Mouse (Mus musculus) bone marrow, adult 2 months (tissue): ENCODE results near the gene Coq8b. TPM values are rescaled to one million over a fixed set of nuclear protein-coding genes. Genes with fewer than 3 reads are reported as not detected.

ENCODE experiments used
- H3K27ac ChIP-seq: fragments of 200-500 bp; 2 replicates; pipeline ENCODE4 v1.5.1; 2012; ENCODE audit warnings: low read depth, mild to moderate bottlenecking, control low read depth, inconsistent platforms, low read length; ENCODE audit not compliant: control insufficient read depth, poor library complexity, insufficient read depth
- H3K4me1 ChIP-seq: fragments of 200-500 bp; 2 replicates; pipeline ENCODE4 v1.6.1; 2011; ENCODE audit warnings: low read length; ENCODE audit not compliant: control insufficient read depth, insufficient read depth
- H3K4me3 ChIP-seq: fragments of 200-500 bp; replicated peaks from 2 replicates; pipeline ENCODE3; 2011; ENCODE audit warnings: mild to moderate bottlenecking, low read depth, low read length, control low read depth; ENCODE audit not compliant: control insufficient read depth
- CTCF ChIP-seq: fragments of 200-500 bp; IDR thresholded peaks from 2 replicates; pipeline ENCODE4 v1.5.1; 2011; ENCODE audit warnings: low read length, control low read depth; ENCODE audit not compliant: control insufficient read depth, insufficient read depth
- POLR2A ChIP-seq: fragments of 200-500 bp; IDR thresholded peaks from 2 replicates; pipeline ENCODE4 v1.6.1; 2011; ENCODE audit warnings: low read depth, mild to moderate bottlenecking, control low read depth, low read length, borderline replicate concordance; ENCODE audit not compliant: control insufficient read depth
- WGBS: fragments of 180-500 bp; shearing (Covaris S2); methylation state at CpG from one replicate; pipeline ENCODE4 v1.1.7; 2018; 5-methylcytosine and 5-hydroxymethylcytosine counted together
- polyA plus RNA-seq: library from polyadenylated mRNA; stranded (reverse); fragments of >200 nt; gene quantifications from 2 replicates; pipeline ENCODE4 v1.2.4, GENCODE M21; 2011; ENCODE audit warnings: low replicate concordance; ENCODE audit not compliant: missing spikeins, insufficient read depth, insufficient read length

The Coq8b gene
- polyA plus RNA-seq, 1 experiment: 17.3 TPM

DNA sequence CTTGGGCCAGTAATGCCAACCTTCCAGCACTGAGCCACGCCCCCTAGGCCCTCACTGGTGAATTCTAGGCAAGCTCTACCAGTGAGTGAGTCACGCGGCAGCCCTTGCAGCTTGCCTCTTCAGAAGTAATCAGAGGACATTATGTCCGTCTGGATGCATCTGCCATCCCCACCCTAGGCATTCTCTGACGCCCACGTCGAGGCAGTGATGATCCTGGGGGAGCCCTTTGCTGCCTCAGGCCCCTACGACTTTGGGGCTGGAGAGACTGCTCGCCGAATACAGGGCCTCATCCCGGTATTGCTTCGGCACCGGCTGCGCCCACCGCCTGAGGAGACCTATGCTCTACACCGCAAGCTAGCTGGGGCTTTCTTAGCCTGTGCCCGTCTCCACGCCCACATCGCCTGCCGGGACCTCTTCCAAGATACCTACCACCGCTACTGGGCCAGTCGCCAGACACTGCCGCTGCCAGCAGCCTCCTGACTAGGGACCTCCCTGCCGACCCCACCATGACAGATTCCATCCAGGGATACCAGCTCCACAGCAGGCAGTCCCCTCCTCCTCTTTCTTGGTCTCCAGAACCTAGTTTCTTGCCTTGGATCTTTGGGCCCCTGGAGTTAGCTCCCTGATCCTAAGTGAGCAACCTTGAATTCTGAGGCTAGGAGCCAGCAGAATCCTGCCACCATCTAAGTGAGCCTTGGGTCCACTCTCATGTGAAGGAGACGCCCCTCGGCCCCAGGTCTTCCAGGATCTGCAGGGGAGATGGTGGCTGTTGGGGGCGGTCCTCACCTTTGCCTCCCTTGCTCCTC lies 24.4 kb downstream of the Coq8b start:
- Histone ChIP-seq H3K4me1 (peaks cover 2% of the 10 kb centered on the region; the same call in 1 of the 2 replicates), H3K27ac (no peak overlapping the region), H3K4me3 (no peak overlapping the region)
- TF ChIP-seq CTCF (no peak), POLR2A (no peak)
- WGBS: 55% methylated on average over 27 of the region's 27 CpGs

GRCm38 (mm10) chr7:27257852-27258204 lies 25.0 kb downstream of the Coq8b start:
- WGBS: 9% methylated on average over 6 of the region's 6 CpGs
- peak overlapping the region; percentile 81 for H3K27ac ChIP-seq
- peak overlapping the region; percentile 81 for H3K4me3 ChIP-seq
- peaks cover 2% of the 10 kb centered on the region; the same call in 1 of the 2 replicates for H3K4me1 ChIP-seq
- no peak for TF ChIP-seq CTCF
- TF ChIP-seq POLR2A: no peak

DNA sequence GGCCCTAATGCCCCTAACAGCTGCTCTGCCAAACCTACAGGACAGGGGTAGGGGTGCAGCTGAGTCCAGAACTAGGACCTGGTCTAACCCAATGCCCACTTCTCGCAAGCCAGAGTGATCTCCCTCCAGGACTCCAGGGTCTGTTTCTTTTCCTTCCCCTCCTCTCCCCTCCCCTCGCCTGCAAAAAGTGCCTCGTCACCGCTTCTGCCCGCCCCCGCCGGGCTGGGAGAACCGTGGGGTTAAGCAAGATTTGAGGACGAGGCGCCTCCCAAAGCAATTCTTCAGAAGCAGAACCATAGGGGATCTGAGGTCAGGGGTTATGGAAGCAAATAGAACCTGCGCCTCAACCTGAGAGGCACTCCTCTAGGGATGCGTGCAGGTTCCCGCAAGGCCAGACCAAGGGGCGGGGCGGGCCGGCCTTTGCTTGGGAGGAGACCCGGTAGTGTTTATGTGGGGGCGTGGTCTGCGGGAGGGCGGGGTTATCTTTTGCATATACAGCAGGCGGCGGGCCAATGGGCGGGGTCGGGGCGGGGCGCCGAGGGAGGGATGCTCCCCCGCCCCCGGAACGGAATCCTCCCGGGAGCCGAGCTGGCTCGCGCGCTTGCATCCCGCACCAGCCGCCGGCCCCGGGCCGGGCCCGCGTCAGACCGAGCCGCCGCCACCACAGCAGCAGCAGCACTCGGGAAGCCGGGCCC lies 25.5 kb downstream of the Coq8b start, which contains the start of gene Numbl:
TSS of gene Numbl (plus strand) at position 229 of the 695 bp plus-strand sequence.
- TF ChIP-seq CTCF (no peak), POLR2A (0 out of 2 replicates have a peak, but pooled peaks have one; percentile 9)
- under 1% methylated on average over 47 of the region's 47 CpGs for WGBS
- Histone ChIP-seq H3K4me1 (peaks cover 2% of the 10 kb centered on the region; the same call in 1 of the 2 replicates), H3K27ac (peak within 1 kb of the TSS; percentile 81), H3K4me3 (peak within 1 kb of the TSS; percentile 81)

DNA sequence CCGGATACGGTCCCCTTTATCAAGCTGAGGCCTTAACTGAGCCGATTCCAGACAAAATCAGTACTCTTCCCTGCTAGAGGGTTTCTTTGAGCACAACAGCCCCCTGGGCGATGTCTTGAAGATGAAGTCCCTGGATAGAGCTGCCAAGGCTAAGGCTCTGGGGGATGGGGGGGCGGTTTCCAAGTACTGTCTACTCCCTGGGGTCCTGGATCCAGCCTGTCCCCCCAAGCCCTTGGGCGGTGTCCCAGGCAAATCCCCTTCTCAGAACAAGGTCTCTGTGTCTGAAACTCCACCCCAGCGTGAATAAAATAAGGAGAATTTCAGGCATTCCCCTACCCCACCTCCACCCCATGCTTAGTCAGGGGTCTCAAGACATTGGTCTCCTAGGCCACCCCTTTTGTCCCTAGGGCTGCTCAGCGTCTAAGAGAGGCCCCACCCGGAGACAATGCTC lies 26.5 kb downstream of the Coq8b start:
- Histone ChIP-seq H3K4me3 (peak overlapping the region; percentile 42), H3K4me1 (peaks cover 2% of the 10 kb centered on the region; the same call in 1 of the 2 replicates), H3K27ac (no peak overlapping the region)
- TF ChIP-seq POLR2A (no peak), CTCF (no peak)
- WGBS: 23% methylated on average over 9 of the region's 9 CpGs

DNA sequence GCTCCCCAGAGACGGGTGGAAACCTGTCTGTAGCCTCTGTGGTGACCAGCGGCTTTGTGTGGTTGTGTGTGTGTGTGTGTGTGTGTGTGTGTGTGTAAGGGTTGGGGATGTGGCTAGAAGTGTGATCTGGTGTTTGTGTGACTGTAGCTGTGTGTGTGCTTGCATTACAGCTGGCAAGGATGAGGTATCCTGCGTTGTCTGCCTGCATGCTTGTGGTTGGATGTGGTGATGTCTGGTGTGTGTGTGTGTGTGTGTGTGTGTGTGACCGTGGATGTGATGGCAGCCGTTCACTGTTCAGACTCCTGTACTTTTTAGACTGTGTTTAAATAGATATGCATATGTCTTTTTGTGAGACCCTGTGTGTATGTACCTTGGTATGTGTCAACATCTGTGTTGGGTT lies 26.9 kb downstream of the Coq8b start:
- H3K4me1 ChIP-seq: peaks cover 2% of the 10 kb centered on the region; the same call in 1 of the 2 replicates
- 27% methylated on average over 5 of the region's 5 CpGs for WGBS
- H3K27ac ChIP-seq: no peak overlapping the region
- no peak for TF ChIP-seq CTCF
- TF ChIP-seq POLR2A: no peak
- peak overlapping the region; percentile 18 for H3K4me3 ChIP-seq

- WGBS: 59% methylated on average over 7 of the region's 7 CpGs
- no peak overlapping the region for H3K4me3 ChIP-seq
- H3K4me1 ChIP-seq: peaks cover 2% of the 10 kb centered on the region; the same call in 1 of the 2 replicates
- no peak for TF ChIP-seq POLR2A
- TF ChIP-seq CTCF: no peak
- H3K27ac ChIP-seq: no peak overlapping the region
Measured at GRCm38 (mm10) chr7:27260856-27261255, 28.0 kb downstream of the Coq8b start.

DNA sequence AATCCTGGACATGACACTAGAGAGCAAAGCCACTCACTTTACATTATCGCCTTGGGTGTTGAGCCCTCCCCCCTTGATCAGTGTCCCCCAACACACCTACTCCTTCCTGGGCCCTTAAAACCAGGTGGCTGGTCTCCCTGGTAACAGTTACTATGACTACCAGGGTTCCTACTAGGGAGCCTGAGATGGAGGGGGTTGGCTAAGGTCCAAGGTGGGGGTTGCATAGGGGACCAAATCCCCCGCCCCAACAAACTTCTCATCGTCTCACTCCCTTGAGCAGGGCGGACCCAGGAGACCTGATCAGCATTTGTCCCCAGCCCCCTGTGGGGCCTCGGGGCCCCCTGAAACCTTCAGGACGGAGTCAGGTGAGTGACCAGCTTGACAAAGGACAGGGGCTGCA lies 29.1 kb downstream of the Coq8b start:
- TF ChIP-seq POLR2A (no peak), CTCF (no peak)
- H3K4me1 ChIP-seq: peaks cover 2% of the 10 kb centered on the region; the same call in 1 of the 2 replicates
- H3K4me3 ChIP-seq: no peak overlapping the region
- WGBS: 82% methylated on average over 6 of the region's 6 CpGs
- H3K27ac ChIP-seq: no peak overlapping the region

- 89% methylated on average over 12 of the region's 12 CpGs for WGBS
Measured at GRCm38 (mm10) chr7:27264761-27265160, 31.9 kb downstream of the Coq8b start.

More at GRCm38 (mm10) chr7:27264761-27265160, 31.9 kb downstream of the Coq8b start:
- Histone ChIP-seq H3K27ac (no peak overlapping the region), H3K4me1 (peaks cover 1% of the 10 kb centered on the region; the same call in 1 of the 2 replicates), H3K4me3 (no peak overlapping the region)
- TF ChIP-seq CTCF (no peak), POLR2A (no peak)
